Mouse (Mus musculus) testis, adult 2 months (tissue): ENCODE results near the gene Mta1. TPM values are rescaled to one million over a fixed set of nuclear protein-coding genes. Genes with fewer than 3 reads are reported as not detected.

Experiments
- H3K27ac ChIP-seq: fragments of 200-500 bp; 2 replicates; pipeline ENCODE4 v1.5.1; 2012; ENCODE audit warnings: low read depth, low read length; ENCODE audit not compliant: control insufficient read depth, insufficient read depth
- H3K27me3 ChIP-seq: fragments of 200-500 bp; 2 replicates; pipeline ENCODE4 v1.6.1; 2012; ENCODE audit warnings: mild to moderate bottlenecking, low read length, moderate library complexity; ENCODE audit not compliant: control insufficient read depth, insufficient read depth
- H3K36me3 ChIP-seq: fragments of 200-500 bp; 2 replicates; pipeline ENCODE4 v1.6.1; 2012; ENCODE audit warnings: mild to moderate bottlenecking, low read length; ENCODE audit not compliant: control insufficient read depth, insufficient read depth
- H3K4me1 ChIP-seq: fragments of 200-500 bp; 2 replicates; pipeline ENCODE4 v1.6.1; 2012; ENCODE audit warnings: low read length; ENCODE audit not compliant: control insufficient read depth, insufficient read depth
- H3K4me3 ChIP-seq: fragments of 200-500 bp; 2 replicates; pipeline ENCODE4 v1.5.1; 2012; ENCODE audit warnings: low read depth, mild to moderate bottlenecking, low read length, moderate library complexity, mixed read lengths; ENCODE audit not compliant: control insufficient read depth
- CTCF ChIP-seq: fragments of 200-500 bp; IDR thresholded peaks from 2 replicates; pipeline ENCODE4 v1.5.1; 2012; ENCODE audit warnings: low read depth, mild to moderate bottlenecking, inconsistent platforms, low read length, moderate library complexity; ENCODE audit not compliant: control insufficient read depth, insufficient read depth, insufficient replicate concordance
- POLR2A ChIP-seq: fragments of 200-500 bp; IDR thresholded peaks from 2 replicates; pipeline ENCODE4 v1.6.1; 2012; ENCODE audit warnings: low read depth, mild to moderate bottlenecking, inconsistent platforms, low read length, moderate library complexity; ENCODE audit not compliant: control insufficient read depth
- polyA plus RNA-seq: library from polyadenylated mRNA; depleted of rRNA; stranded (reverse); fragments of >200 nt; gene quantifications from 2 replicates; pipeline ENCODE4 v1.2.3, GENCODE M21; 2012

Mta1 gene
- polyA plus RNA-seq, 1 experiment, result 57.9 TPM

DNA sequence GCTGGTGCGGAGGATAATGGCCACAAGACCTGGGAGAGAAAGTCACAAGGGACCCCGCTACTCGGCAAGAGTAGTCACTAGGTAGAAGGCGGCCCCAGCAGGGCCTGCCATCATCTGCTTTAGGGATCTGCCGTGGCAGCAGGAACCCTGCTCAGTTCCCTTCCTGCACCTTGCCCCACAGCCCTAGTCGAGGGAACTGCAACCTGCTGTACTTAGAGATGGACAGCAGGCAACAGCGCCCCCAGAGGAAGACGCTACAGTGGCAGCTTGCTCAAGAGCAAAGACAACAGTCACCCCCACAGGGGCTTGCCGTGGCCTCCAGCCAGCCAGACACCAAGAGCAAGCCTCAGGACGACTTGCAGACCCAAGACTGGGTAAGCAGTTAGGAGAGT is 23.0 kb upstream of the Mta1 start:
- Histone ChIP-seq H3K36me3 (no peaks in the 10 kb centered on the region), H3K4me3 (peak overlapping the region; percentile 96), H3K27me3 (no peaks in the 10 kb centered on the region), H3K4me1 (peaks cover 18% of the 10 kb centered on the region), H3K27ac (peak overlapping the region; percentile 95)
- TF ChIP-seq POLR2A (peak; percentile 6; the same call in 1 of the 2 replicates), CTCF (peak; percentile 93; the same call in 1 of the 2 replicates)

DNA sequence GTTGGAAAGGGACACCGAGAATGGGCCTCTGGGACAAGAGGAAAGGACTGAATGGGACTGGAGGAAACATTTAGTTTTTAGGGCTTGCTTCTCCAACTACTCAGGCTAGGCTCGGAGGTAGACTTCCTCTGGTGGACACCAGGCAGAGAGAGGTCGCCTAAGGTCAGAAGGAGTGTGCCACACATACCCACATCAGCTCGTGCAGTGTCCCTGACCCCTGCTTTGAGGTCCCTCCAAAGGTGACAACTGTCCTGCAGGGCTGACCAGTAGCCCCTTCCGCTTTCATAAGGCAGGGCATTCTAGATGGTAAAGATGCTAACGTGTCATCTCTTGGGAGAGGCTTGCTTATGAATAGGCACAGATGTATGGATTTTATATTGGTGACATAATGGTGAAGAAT is 22.6 kb upstream of the Mta1 start:
- Histone ChIP-seq H3K27me3 (no peaks in the 10 kb centered on the region), H3K36me3 (no peaks in the 10 kb centered on the region), H3K27ac (no peak overlapping the region), H3K4me1 (peaks cover 18% of the 10 kb centered on the region), H3K4me3 (peak overlapping the region; percentile 96)
- no peak for TF ChIP-seq CTCF
- no peak for TF ChIP-seq POLR2A

DNA sequence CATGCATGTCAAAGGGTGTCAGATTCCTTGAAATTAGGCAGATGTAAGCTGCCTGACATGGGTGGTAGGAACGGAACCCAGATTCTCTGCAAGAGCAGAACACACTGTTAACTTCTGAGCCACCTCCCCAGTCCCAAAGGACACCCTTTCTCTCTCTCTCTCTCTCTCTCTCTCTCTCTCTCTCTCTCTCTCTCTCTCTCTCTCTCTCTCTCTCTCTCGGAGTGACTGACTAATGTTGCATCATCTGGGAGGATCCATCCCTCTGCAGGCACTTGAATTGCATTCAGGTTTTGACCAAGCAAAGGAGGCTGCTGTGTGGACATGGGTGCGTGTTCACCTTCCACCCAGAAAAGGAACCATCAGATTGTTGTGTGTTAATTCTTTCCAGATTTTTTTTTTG is 10.8 kb upstream of the Mta1 start:
- Histone ChIP-seq H3K4me1 (peaks cover 4% of the 10 kb centered on the region), H3K27me3 (no peaks in the 10 kb centered on the region), H3K27ac (no peak overlapping the region), H3K4me3 (no peak overlapping the region), H3K36me3 (no peaks in the 10 kb centered on the region)
- no peak for TF ChIP-seq POLR2A
- TF ChIP-seq CTCF, result no peak

DNA sequence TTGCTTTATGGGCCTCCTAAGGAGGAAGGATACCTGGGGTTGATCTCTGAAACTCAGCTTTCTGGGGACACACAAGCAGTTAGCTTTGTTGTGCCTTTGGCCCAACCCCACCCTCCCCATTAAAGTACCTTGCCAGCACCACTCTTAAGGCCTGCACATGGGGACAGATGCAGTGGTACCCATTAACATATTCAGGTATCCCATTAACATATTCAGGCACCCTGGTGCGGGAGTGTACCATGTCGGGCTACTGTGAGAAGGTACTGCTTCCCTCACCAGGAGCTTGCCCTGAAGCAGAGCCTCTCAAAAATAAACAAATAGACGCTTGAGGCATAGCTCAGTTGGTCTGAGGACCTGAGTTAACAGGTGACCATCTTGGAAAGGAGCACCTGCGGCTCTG is 10.1 kb upstream of the Mta1 start:
- no peak overlapping the region for H3K4me3 ChIP-seq
- H3K4me1 ChIP-seq, result peaks cover 4% of the 10 kb centered on the region
- no peaks in the 10 kb centered on the region for H3K27me3 ChIP-seq
- H3K36me3 ChIP-seq, result no peaks in the 10 kb centered on the region
- no peak for TF ChIP-seq POLR2A
- TF ChIP-seq CTCF, result no peak
- H3K27ac ChIP-seq, result no peak overlapping the region

DNA sequence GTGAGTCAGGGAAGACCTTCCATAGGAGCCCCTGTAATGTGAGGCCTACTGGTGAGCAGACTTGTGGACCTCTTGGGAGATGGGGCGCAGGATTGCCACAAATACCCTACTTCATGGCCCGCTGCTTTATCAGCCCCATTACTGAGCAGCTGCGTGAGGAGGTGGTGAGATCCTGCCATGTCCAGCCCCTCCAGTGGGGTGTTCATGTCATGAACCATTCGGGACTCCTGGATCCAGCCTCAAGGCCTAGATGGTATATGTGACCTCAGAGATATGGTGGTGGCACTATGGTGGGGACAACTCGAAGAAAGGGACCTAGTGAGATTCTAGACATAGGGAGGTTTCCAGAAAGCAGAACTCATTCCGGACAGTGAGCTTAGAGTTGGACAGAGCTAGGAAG is 9.0 kb upstream of the Mta1 start:
- no peak for TF ChIP-seq CTCF
- no peak for TF ChIP-seq POLR2A
- H3K27me3 ChIP-seq, result no peaks in the 10 kb centered on the region
- peaks cover 4% of the 10 kb centered on the region for H3K4me1 ChIP-seq
- H3K4me3 ChIP-seq, result no peak overlapping the region
- no peaks in the 10 kb centered on the region for H3K36me3 ChIP-seq
- H3K27ac ChIP-seq, result no peak overlapping the region

DNA sequence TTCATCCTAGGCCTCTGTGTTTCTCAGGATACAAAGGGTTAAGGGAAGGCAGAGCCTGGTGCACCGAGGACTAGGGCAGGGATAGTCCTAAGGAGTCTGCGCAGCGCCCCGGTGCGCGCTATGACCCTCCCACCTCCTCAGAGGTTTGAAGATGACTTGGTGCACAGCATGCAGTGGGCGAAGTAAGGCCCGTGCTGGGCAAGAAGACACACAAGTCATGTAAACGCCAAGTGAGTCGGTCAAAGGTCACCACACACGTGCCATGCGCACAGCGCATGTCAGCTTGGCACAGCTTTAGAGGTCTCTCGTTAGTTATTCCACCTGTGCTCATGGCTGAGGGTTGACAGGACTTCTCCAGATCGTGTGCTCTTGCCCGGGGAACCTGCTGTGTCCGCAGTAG is 8.0 kb upstream of the Mta1 start:
- Histone ChIP-seq H3K27me3 (no peaks in the 10 kb centered on the region), H3K36me3 (no peaks in the 10 kb centered on the region), H3K4me3 (no peak overlapping the region), H3K4me1 (peaks cover 4% of the 10 kb centered on the region), H3K27ac (no peak overlapping the region)
- TF ChIP-seq CTCF, result no peak

DNA sequence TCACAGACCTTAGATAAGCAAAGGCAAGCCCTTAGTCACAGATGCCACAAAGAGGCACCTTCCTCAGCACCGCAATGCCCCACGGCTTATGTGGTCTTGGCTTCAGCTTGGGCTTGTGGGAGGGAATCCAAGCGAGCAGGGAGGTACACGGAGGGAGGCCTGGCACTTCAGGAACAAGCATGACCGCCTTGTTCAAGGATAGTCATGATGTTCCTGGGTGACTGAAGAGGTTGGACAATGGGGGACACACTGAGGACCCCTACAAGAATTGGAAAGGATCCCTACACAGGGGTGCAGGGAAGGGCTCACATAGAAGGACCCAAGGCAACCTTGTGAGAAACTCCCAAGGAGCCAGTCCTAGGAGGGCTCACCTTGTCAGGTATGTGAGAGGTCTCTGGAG is 1.0 kb upstream of the Mta1 start:
- H3K36me3 ChIP-seq, result no peaks in the 10 kb centered on the region
- no peaks in the 10 kb centered on the region for H3K27me3 ChIP-seq
- no peak overlapping the region; the same call in 1 of the 2 replicates for H3K4me3 ChIP-seq
- H3K4me1 ChIP-seq, result peaks cover 24% of the 10 kb centered on the region
- TF ChIP-seq CTCF (no peak), POLR2A (no peak)
- H3K27ac ChIP-seq, result no peak overlapping the region
